Mouse (Mus musculus) adrenal gland, postnatal 10 days (tissue): ENCODE data around the gene Uqcc2. TPM values are rescaled to one million over a fixed set of nuclear protein-coding genes. Genes with fewer than 3 reads are reported as not detected.
A peak's percentile ranks its signal among the peaks of the same experiment; 100 is the strongest.

Experiments used
- DNase-seq: peaks from one replicate; pipeline ENCODE4 v3.0.0; 2021; ENCODE audit warnings: mixed read lengths
- long read RNA-seq, 2 experiments: library from polyadenylated mRNA; stranded (forward); transcript quantifications; one replicate each; pipeline ENCODE4 v2.0.0; 2021
- total RNA-seq, 2 experiments: library from RNA; stranded (reverse); gene quantifications; 2 replicates each; pipeline ENCODE4 v1.2.3; 2021

Uqcc2 gene
- total RNA-seq: 100 to 1,000 TPM; 152 to 180 TPM
- long read RNA-seq, experiment 1, transcript Uqcc2-201 (4 exons, 500 nt): major isoform, 113 of 118 reads
- long read RNA-seq, experiment 1, partial matches to known transcripts: 4 of 118 reads
- long read RNA-seq, experiment 1, other reads (novel, unspliced or antisense): 1 of 118 reads
- long read RNA-seq, experiment 2, transcript Uqcc2-201 (4 exons, 500 nt): major isoform, 91 of 91 reads
- long read RNA-seq, experiment 2, partial matches to known transcripts: 0 of 91 reads
- long read RNA-seq, experiment 2, other reads (novel, unspliced or antisense): 0 of 91 reads

DNA sequence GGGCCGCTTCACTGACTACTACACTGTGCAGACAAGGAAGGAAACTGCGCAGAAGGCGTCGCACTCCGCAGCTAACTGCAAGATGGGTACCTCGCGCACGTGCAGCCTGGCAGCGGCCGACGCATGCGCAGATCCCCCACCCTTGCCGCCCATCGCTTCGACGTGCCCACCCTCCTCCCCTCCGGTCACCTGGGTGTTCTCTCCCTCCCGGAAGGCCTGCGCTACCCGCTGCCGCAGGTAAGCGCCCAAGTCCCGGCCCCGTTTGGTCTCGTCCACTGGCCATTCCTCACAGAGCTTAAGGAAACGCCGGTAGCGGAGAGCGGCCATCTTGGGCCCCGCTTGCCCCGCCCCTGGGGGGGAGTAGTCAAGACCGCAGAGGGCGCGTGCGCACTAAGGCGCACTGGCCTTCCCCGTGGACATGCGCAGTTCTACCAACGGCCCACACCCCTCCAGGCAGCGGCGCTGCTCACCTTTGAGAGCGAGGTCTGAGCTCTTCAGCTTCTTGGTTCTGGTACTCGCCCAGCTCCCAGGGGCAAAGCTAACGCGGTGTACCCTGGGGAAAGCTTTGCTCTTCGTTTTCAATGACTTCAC lies at the start of gene Uqcc2:
Gene Uqcc2, minus strand, starts transcription at position 366 of the 591 bp plus-strand sequence.
- peak; percentile 99 for DNase-seq

GRCm38 (mm10) chr17:27182401-27182800 lies 48.7 kb upstream of the Uqcc2 start:
- DNase-seq: no peak

- peak; percentile 61 for DNase-seq
Measured at GRCm38 (mm10) chr17:27181666-27182065, 48.0 kb upstream of the Uqcc2 start.

DNA sequence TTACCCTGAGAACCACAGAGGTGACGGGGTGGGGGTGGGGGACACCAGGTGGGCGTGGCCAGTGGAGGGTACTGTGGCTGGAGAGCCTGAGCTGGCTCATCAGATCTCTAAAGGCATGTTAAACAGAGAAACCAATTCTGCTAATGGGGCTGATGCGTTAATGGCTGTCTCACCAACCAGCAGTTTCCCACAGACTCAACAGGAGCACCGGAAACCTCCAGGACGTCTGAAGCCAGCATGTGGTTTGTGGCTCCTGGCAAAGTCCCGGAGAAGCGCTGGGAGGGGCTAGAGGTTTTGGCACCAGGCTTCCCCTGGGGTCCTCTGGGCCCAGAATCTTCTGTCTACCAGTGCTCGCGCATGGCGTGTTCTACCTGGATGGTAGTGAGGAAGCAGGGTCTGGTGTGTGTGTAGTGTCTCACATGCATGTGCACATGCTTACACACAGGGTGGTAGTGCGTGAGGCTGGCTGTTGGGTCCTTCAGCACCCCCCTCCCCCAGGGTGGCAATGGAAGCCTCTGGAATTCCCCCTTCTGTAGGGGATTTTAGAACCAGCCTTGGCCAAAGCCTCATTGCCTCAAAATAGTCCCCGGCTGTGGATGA lies 46.1 kb upstream of the Uqcc2 start:
- DNase-seq: no peak

DNA sequence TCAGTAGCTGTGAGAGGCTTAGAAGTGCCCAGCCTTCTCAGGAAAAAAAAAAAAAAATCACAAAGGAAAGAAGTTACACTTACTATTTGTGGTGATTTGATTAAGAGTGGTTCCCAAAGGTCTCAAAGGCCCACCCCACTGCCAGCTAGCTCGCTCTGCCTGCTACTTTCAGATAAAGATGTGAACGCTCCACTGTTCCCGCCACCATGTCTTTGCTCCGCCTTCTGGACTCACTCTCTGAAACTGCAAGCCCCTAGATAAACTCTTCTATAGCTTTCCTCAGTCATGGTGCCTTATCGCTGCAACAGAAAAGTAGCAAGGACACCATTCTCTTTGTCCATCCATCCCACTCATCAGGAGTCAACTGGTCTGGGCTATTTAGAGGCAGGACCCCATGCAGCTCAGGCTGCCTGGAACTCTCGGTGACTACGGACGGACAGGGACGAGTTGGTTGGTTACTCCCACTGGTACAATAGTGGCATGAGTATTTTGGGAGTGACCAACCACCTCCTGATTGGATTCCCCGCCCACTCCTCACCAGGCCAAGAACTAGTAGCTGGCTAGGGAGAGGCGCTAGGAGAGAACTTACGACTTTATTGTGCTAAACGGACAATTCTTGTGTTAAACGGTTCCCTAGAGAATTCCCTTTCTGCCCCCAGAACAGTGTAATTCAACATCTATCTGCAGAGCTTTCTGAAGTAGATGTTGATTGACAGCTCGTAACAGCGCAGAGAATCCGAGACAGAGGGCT lies 44.9 kb upstream of the Uqcc2 start:
- no peak for DNase-seq

DNA sequence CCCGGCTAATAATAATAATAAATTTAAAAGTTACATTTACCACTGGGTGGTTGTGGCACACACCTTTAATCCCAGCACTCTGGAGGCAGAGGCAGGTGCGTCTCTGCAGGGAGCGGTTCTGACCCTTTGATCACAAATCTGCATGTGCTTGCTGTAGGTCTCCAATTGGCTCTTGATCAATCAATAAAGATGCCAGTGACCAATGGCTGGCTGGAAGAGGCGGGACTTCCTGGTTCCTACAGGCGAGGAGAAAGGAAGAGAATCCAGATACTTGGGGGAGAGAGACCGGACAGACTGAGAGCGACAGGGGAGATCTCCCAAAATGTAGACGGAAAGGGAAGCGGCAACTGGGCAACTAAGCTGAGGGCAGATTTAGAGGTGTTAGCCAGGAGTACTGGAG lies 44.3 kb upstream of the Uqcc2 start:
- no peak for DNase-seq

GRCm38 (mm10) chr17:27176754-27177153 lies 43.0 kb upstream of the Uqcc2 start:
- no peak for DNase-seq

DNA sequence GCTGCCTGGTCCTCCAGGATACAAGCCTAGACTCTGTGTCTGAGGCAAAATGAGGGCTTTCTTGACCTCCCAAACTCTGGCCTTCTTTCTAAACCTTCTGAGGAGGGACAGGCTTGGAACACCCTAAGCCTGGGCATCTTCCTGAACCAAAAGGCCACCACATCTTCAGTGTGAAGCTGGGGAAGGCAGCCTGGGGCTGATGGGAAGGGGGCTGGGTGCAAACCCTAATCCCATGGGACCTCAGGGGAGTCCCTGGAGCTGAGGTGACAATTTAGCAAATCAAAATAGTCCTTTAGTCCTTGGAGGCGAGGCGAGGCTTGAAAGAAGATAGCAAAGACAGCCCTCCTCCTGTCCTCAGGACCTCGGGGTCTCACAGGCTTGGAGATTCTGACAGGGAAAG lies 42.6 kb upstream of the Uqcc2 start:
- DNase-seq: no peak

GRCm38 (mm10) chr17:27175196-27175874 lies 41.6 kb upstream of the Uqcc2 start:
- DNase-seq: no peak

- DNase-seq: no peak
Measured at GRCm38 (mm10) chr17:27173715-27174114, 40.0 kb upstream of the Uqcc2 start.

DNA sequence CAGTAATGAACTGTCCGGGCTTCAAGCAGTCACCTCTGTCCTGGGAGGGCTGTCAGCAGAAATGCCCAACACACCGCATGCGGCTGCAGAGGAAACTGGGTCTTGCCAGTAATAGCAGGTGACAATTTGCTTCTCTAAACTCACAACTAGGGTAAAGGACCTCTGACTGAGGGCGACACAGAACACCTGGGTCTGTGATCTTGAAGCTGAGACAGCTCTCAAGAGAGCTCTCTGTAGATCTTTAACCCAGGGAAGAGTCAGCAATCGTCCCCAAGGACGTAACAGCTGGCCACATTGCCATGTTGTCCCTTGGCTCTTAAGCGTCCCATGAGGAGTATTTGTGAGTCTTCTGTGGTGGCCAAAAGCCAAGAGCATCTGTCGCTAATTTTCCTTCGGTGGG lies 38.7 kb upstream of the Uqcc2 start:
- DNase-seq: no peak

- DNase-seq: no peak
Measured at GRCm38 (mm10) chr17:27171121-27171520, 37.4 kb upstream of the Uqcc2 start.

GRCm38 (mm10) chr17:27169952-27170695 lies 36.4 kb upstream of the Uqcc2 start:
- DNase-seq: peak; percentile 29

DNA sequence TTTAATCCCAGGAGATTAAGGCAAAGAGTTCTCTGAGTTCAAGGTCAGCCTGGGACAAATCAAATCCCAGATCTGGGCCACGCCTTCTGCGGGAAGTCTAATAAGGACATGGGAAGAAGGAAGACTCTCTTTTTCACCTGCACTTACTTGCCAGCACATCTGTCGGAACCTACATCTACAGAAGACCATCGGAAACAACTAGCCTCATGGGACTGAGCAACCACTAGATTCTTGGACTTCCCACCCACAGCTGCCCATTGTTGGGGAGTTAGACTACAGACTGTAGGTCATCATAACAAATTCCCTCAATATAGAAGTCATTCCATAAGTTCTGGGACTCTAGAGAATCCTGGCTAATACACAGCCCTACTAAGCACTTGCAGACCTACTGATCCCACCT lies 34.9 kb upstream of the Uqcc2 start:
- no peak for DNase-seq

- DNase-seq: no peak
Measured at GRCm38 (mm10) chr17:27167545-27167944, 33.8 kb upstream of the Uqcc2 start, which contains the start of gene Ip6k3. Gene Ip6k3, minus strand, starts transcription at chr17:27167795.

- DNase-seq: no peak
Measured at GRCm38 (mm10) chr17:27166901-27167300, 33.2 kb upstream of the Uqcc2 start.

DNA sequence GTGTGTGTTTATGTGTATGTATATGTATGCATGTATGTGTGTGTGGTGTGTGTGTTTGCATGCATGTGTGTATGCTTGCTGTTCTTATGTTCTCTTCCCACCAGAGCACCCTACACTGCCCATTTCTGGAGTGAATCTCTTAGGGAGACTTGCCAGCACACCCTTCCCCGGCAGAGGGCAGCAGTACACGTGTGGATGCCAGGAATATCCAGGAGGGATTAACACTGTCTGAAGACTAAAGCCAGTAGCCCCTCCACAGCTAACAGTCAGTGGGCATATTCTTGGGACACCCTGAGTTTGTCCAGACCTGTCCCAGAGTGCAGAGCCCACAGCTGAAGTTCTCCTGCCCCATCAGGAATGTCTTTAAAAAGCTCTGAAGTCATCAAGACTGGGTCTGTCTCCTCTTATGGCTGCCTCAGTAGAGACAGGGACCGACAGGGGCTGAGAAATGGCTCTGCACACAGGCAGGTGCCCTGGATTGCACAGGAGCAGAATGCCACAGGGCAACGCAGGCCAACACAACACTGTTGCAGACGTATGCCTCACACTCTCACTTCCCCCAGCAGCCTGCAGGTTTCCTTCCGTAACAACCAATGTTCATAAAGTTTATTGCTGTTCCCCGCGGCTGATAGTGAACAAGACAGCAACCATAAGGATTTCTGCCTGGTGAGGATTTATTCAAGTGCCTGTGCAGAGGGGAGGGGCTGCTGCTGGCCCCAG lies 31.5 kb upstream of the Uqcc2 start:
- DNase-seq: peak; percentile 74

DNA sequence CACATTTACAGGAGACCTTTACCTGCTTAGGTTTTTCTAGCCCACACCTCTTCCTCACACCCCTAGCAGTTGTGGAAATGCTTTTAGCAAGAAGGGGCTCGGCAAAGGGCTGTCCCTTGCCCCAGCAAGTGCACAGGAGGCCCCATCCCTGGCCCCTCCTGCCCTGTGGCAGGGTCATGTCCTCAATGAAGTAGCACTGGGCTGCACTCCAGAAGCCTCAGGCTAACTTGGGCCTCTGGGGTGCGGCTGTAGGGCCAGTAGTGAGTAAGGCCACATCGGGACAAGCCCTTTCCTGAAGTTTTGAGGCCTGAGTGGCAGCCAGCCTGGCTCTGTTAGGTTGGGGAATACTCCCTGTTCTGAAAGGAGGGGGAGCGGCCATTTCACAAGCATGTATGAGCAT lies 27.2 kb upstream of the Uqcc2 start:
- peak; percentile 68 for DNase-seq

DNA sequence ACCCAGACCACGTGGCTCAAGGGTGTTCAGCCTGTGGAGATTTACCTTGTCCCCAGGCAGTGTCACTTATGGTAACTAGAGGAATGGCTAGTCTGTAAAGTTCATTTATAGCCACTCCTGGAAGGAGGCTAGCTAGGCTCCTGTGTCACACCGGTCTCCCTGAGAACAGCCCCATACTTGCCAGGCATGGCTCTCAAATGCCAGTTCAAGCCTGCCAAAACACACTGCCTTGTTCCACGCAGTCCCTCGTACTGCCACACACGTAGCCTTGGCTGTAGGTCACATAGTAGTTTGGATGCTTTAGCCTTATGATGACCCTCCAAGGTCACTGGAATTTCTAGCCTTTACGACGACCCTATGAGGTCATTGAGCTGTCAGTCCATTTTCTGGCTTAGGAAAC lies 25.5 kb upstream of the Uqcc2 start:
- no peak for DNase-seq

- no peak for DNase-seq
Measured at GRCm38 (mm10) chr17:27158439-27158838, 24.7 kb upstream of the Uqcc2 start.

GRCm38 (mm10) chr17:27155752-27156151 lies 22.0 kb upstream of the Uqcc2 start:
- no peak for DNase-seq
